Mouse (Mus musculus): ENCODE results near the gene Rnps1.

- TF ChIP-seq CTCF (IDR thresholded peaks at IDR 0.05; ENCODE audit: borderline replicate concordance, insufficient read depth, low read depth, low read length): no peak
- no peak for TF ChIP-seq POLR2A (IDR thresholded peaks at IDR 0.05; ENCODE audit: borderline replicate concordance, insufficient read depth, low read length)
Observed at GRCm38 (mm10) chr17:24468636-24469246, 54.4 kb downstream of the Rnps1 start.
